Mouse (Mus musculus): ENCODE data around the gene Dgat2. TPM values are rescaled to one million over a fixed set of nuclear protein-coding genes. Genes with fewer than 3 reads are reported as not detected.

Gene Dgat2
- polyA plus RNA-seq, 1 experiment from 2014 or later, result 38.5 TPM

GRCm38 (mm10) chr7:99183751-99184150 lies 1.2 kb upstream of the Dgat2 start:
- no peak for ATAC-seq (replicated peaks; ENCODE audit: extremely low read depth, insufficient read depth, low FRiP score)
- Histone ChIP-seq H3K4me3 (ENCODE audit: low read length) (no peak overlapping the region), H3K9me3 (replicated peaks; ENCODE audit: control insufficient read depth, low read length) (no peaks in the 10 kb centered on the region), H3K4me1 (ENCODE audit: control insufficient read depth, insufficient read depth, low read length) (peaks cover 2% of the 10 kb centered on the region), H3K9ac (ENCODE audit: low read length) (no peak overlapping the region), H3K36me3 (ENCODE audit: control insufficient read depth, insufficient read depth) (no peaks in the 10 kb centered on the region), H3K27me3 (ENCODE audit: control insufficient read depth, insufficient read depth, low read length) (peaks cover 9% of the 10 kb centered on the region), H3K4me2 (ENCODE audit: low read depth, low read length) (peak overlapping the region; percentile 95), H3K27ac (ENCODE audit: low read length) (no peak overlapping the region; the same call in 1 of the 2 replicates)
- 70% methylated on average over 6 of the region's 6 CpGs for WGBS

DNA sequence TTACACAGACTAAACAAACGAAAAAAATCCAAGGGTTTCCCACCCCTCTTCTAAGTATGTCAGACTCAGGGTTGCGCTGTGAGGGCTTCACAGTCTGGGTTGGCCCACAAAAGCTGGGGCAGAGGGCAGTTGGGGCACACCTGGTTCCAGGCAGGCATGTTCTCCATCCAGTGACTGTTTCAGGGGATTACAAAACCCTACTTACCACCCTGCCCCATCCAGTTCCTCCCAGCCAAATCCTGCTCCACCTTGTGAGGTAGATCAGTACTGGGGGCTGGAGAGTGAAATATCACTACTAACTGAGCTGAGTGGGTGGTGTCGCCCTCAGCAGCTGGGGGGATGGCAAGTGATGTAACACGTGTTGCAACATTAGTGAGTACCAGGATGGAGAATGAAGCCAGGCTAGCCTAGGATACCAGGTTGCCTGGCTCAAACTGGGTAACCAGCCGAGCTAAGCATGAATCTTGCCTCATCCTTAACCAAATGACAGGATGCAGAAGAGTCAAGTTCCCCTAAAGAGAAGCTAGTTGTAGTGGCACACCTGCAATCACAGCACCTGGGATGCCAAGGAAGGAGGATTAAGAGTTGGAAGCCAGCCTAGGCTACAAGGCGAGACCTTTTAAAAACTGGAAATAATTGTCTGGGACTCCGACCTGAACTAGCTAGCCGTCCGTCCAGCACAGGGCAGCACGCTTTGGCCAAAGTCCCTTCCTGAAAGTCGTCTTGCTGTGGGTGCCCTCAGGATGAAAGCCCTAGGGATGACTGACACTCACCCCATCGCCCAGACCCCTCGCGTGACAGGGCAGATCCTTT lies 694 bp downstream of the Dgat2 start:
- H3K27me3 ChIP-seq (ENCODE audit: control insufficient read depth, insufficient read depth, low read length), result peaks cover 9% of the 10 kb centered on the region
- peak overlapping the region; percentile 95 for H3K4me2 ChIP-seq (ENCODE audit: low read depth, low read length)
- H3K9ac ChIP-seq (ENCODE audit: low read length), result peak overlapping the region; percentile 87
- 24% methylated on average over 14 of the region's 14 CpGs for WGBS
- H3K36me3 ChIP-seq (ENCODE audit: control insufficient read depth, insufficient read depth), result no peaks in the 10 kb centered on the region
- ATAC-seq (replicated peaks; ENCODE audit: extremely low read depth, insufficient read depth, low FRiP score), result peak; percentile 2; the same call in 1 of the 2 replicates
- H3K4me1 ChIP-seq (ENCODE audit: control insufficient read depth, insufficient read depth, low read length), result peaks cover 2% of the 10 kb centered on the region
- H3K4me3 ChIP-seq (ENCODE audit: low read length), result peak overlapping the region; percentile 70
- peak overlapping the region; percentile 86 for H3K27ac ChIP-seq (ENCODE audit: low read length)
- H3K9me3 ChIP-seq (replicated peaks; ENCODE audit: control insufficient read depth, low read length), result no peaks in the 10 kb centered on the region

DNA sequence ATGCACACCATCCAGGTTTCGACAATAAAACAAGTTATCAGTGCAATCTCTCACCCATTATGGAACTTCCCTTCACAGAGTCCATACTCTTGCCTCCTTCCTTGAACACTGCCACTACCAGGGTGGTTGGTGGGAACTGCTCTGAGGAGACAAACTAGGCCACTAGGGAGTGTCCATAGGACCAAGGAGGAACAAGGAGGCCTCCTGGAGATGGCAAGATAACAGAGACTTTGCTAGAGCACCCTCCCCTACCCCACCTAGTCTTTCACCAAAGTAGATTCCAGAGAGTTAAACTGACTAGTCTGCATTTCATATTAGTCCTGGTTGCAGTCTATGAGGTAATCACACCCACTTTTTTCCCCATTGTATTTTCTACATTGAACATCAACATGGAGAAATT lies 2.4 kb downstream of the Dgat2 start:
- no peaks in the 10 kb centered on the region for H3K36me3 ChIP-seq (ENCODE audit: control insufficient read depth, insufficient read depth)
- no peak overlapping the region for H3K9ac ChIP-seq (ENCODE audit: low read length)
- peaks cover 9% of the 10 kb centered on the region for H3K27me3 ChIP-seq (ENCODE audit: control insufficient read depth, insufficient read depth, low read length)
- peaks cover 2% of the 10 kb centered on the region for H3K4me1 ChIP-seq (ENCODE audit: control insufficient read depth, insufficient read depth, low read length)
- WGBS, result 68% methylated on average over 1 of the region's 1 CpGs
- H3K4me2 ChIP-seq (ENCODE audit: low read depth, low read length), result no peak overlapping the region
- no peaks in the 10 kb centered on the region for H3K9me3 ChIP-seq (replicated peaks; ENCODE audit: control insufficient read depth, low read length)
- no peak overlapping the region for H3K27ac ChIP-seq (ENCODE audit: low read length)
- no peak overlapping the region for H3K4me3 ChIP-seq (ENCODE audit: low read length)
- no peak for ATAC-seq (replicated peaks; ENCODE audit: extremely low read depth, insufficient read depth, low FRiP score)

- Histone ChIP-seq H3K4me3 (ENCODE audit: low read length) (no peak overlapping the region), H3K4me2 (ENCODE audit: low read depth, low read length) (no peak overlapping the region), H3K9ac (ENCODE audit: low read length) (no peak overlapping the region), H3K36me3 (ENCODE audit: control insufficient read depth, insufficient read depth) (no peaks in the 10 kb centered on the region), H3K4me1 (ENCODE audit: control insufficient read depth, insufficient read depth, low read length) (peaks cover 2% of the 10 kb centered on the region), H3K9me3 (replicated peaks; ENCODE audit: control insufficient read depth, low read length) (no peaks in the 10 kb centered on the region), H3K27ac (ENCODE audit: low read length) (no peak overlapping the region), H3K27me3 (ENCODE audit: control insufficient read depth, insufficient read depth, low read length) (peaks cover 9% of the 10 kb centered on the region)
- WGBS, result 83% methylated on average over 9 of the region's 9 CpGs
- no peak for ATAC-seq (replicated peaks; ENCODE audit: extremely low read depth, insufficient read depth, low FRiP score)
Observed at GRCm38 (mm10) chr7:99179271-99179670, 3.2 kb downstream of the Dgat2 start.

DNA sequence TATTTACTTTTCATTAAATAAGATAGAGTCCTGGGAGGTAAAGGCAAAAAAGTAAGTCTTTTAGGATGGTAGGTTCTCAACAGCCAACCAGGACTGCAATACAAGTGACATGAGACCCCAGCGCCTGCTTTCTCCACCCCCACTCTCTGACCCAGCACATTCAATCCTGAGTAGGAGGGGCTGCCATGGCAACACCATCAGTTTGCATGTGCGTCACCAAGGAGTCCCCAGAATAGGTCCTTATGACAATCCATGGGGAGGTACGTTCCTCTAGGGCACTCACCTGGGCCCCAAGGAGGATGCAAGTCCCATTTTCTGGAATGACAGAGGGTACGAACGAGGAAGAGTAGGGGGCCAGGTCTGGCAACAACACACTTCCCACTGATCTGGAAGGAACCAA lies 5.1 kb downstream of the Dgat2 start:
- ATAC-seq (replicated peaks; ENCODE audit: extremely low read depth, insufficient read depth, low FRiP score), result no peak

DNA sequence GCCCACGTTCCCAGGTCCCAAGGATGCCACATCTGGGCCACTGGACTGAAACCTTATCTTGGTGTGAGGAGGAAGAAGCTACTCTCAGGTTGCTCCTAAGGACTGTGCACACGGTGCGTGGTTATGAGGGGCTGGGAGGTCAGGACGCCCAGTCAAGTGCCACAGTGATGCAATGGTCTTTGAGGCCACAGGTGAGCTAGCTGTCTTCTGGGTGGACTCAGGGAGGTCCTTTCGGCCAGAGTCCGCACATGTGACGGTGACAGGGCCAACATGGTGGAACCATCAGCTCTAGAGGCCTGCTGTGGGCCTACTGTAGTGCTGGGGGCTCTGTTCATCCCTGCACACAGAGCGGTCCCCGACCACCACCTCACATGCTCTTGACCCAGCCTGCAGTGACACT lies 6.9 kb downstream of the Dgat2 start:
- H3K9me3 ChIP-seq (replicated peaks; ENCODE audit: control insufficient read depth, low read length), result no peaks in the 10 kb centered on the region
- H3K27me3 ChIP-seq (ENCODE audit: control insufficient read depth, insufficient read depth, low read length), result no peaks in the 10 kb centered on the region
- ATAC-seq (replicated peaks; ENCODE audit: extremely low read depth, insufficient read depth, low FRiP score), result no peak
- H3K4me3 ChIP-seq (ENCODE audit: low read length), result no peak overlapping the region
- WGBS, result 90% methylated on average over 9 of the region's 9 CpGs
- H3K36me3 ChIP-seq (ENCODE audit: control insufficient read depth, insufficient read depth), result no peaks in the 10 kb centered on the region
- no peak overlapping the region for H3K27ac ChIP-seq (ENCODE audit: low read length)
- H3K9ac ChIP-seq (ENCODE audit: low read length), result no peak overlapping the region
- no peak overlapping the region for H3K4me2 ChIP-seq (ENCODE audit: low read depth, low read length)
- no peaks in the 10 kb centered on the region for H3K4me1 ChIP-seq (ENCODE audit: control insufficient read depth, insufficient read depth, low read length)

More for the DNA sequence above, 5.1 kb downstream of the Dgat2 start:
- WGBS, result 89% methylated on average over 5 of the region's 5 CpGs
- no peak overlapping the region for H3K4me3 ChIP-seq (ENCODE audit: low read length)
- H3K4me2 ChIP-seq (ENCODE audit: low read depth, low read length), result no peak overlapping the region
- H3K9ac ChIP-seq (ENCODE audit: low read length), result no peak overlapping the region
- H3K9me3 ChIP-seq (replicated peaks; ENCODE audit: control insufficient read depth, low read length), result no peaks in the 10 kb centered on the region
- H3K4me1 ChIP-seq (ENCODE audit: control insufficient read depth, insufficient read depth, low read length), result no peaks in the 10 kb centered on the region; the same call in 1 of the 2 replicates
- H3K27me3 ChIP-seq (ENCODE audit: control insufficient read depth, insufficient read depth, low read length), result peaks cover 2% of the 10 kb centered on the region; the same call in 1 of the 2 replicates
- H3K27ac ChIP-seq (ENCODE audit: low read length), result no peak overlapping the region
- H3K36me3 ChIP-seq (ENCODE audit: control insufficient read depth, insufficient read depth), result no peaks in the 10 kb centered on the region

DNA sequence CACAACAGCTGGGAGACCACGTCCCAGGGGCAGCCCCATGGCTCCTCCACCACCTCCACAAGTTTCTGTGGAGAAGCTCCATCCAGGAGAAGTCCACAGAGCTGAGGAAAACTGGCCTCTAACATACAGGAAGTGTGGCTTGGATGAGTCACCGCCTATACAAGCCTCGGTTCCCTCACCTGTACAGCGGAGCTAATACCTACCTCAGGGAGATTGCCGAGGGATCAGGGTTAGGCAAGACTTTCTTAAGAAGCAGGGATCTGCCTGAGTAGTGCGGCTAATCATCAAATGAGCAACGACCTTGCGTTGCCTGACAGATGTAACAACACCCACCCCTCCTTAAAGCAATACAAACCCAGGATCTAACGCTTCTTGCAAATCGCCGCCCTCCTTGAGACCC lies 7.4 kb downstream of the Dgat2 start:
- Histone ChIP-seq H3K27ac (ENCODE audit: low read length) (no peak overlapping the region), H3K27me3 (ENCODE audit: control insufficient read depth, insufficient read depth, low read length) (no peaks in the 10 kb centered on the region), H3K4me2 (ENCODE audit: low read depth, low read length) (no peak overlapping the region), H3K9ac (ENCODE audit: low read length) (no peak overlapping the region), H3K9me3 (replicated peaks; ENCODE audit: control insufficient read depth, low read length) (no peaks in the 10 kb centered on the region), H3K4me3 (ENCODE audit: low read length) (no peak overlapping the region), H3K36me3 (ENCODE audit: control insufficient read depth, insufficient read depth) (no peaks in the 10 kb centered on the region), H3K4me1 (ENCODE audit: control insufficient read depth, insufficient read depth, low read length) (no peaks in the 10 kb centered on the region)
- 76% methylated on average over 11 of the region's 11 CpGs for WGBS
- no peak for ATAC-seq (replicated peaks; ENCODE audit: extremely low read depth, insufficient read depth, low FRiP score)

GRCm38 (mm10) chr7:99174006-99174405 lies 8.5 kb downstream of the Dgat2 start:
- no peak overlapping the region for H3K4me2 ChIP-seq (ENCODE audit: low read depth, low read length)
- no peaks in the 10 kb centered on the region for H3K27me3 ChIP-seq (ENCODE audit: control insufficient read depth, insufficient read depth, low read length)
- no peak overlapping the region for H3K9ac ChIP-seq (ENCODE audit: low read length)
- no peaks in the 10 kb centered on the region for H3K36me3 ChIP-seq (ENCODE audit: control insufficient read depth, insufficient read depth)
- no peak overlapping the region for H3K4me3 ChIP-seq (ENCODE audit: low read length)
- 79% methylated on average over 4 of the region's 4 CpGs for WGBS
- H3K9me3 ChIP-seq (replicated peaks; ENCODE audit: control insufficient read depth, low read length), result no peaks in the 10 kb centered on the region
- no peak for ATAC-seq (replicated peaks; ENCODE audit: extremely low read depth, insufficient read depth, low FRiP score)
- no peak overlapping the region for H3K27ac ChIP-seq (ENCODE audit: low read length)
- no peaks in the 10 kb centered on the region for H3K4me1 ChIP-seq (ENCODE audit: control insufficient read depth, insufficient read depth, low read length)

GRCm38 (mm10) chr7:99172898-99173297 lies 9.6 kb downstream of the Dgat2 start:
- H3K9ac ChIP-seq (ENCODE audit: low read length), result no peak overlapping the region
- no peaks in the 10 kb centered on the region for H3K36me3 ChIP-seq (ENCODE audit: control insufficient read depth, insufficient read depth)
- WGBS, result 43% methylated on average over 6 of the region's 6 CpGs
- H3K27ac ChIP-seq (ENCODE audit: low read length), result no peak overlapping the region
- no peaks in the 10 kb centered on the region for H3K4me1 ChIP-seq (ENCODE audit: control insufficient read depth, insufficient read depth, low read length)
- no peaks in the 10 kb centered on the region for H3K27me3 ChIP-seq (ENCODE audit: control insufficient read depth, insufficient read depth, low read length)
- ATAC-seq (replicated peaks; ENCODE audit: extremely low read depth, insufficient read depth, low FRiP score), result peak; percentile 19; the same call in 1 of the 2 replicates
- H3K9me3 ChIP-seq (replicated peaks; ENCODE audit: control insufficient read depth, low read length), result no peaks in the 10 kb centered on the region
- H3K4me3 ChIP-seq (ENCODE audit: low read length), result no peak overlapping the region
- H3K4me2 ChIP-seq (ENCODE audit: low read depth, low read length), result no peak overlapping the region

Data from heart, embryonic 16.5 days (tissue).